Mouse (Mus musculus) inflammation-experienced regulatory T-cells (primary cell): ENCODE results near the gene Dclk2. TPM values are rescaled to one million over a fixed set of nuclear protein-coding genes. Genes with fewer than 3 reads are reported as not detected.

Experiments
- polyA plus RNA-seq, 2 experiments: library from polyadenylated mRNA; unstranded; fragments of 100-300 nt; shearing (Covaris generic); gene quantifications; one replicate each; pipeline ENCODE4 v1.2.1; 2017

Dclk2 gene
- 10 to 100 TPM in 1 of 2 experiments, 1 to 10 TPM in 1; 8.4 to 21.2 TPM for polyA plus RNA-seq

GRCm38 (mm10) chr3:86920343-86921083 lies at the start of gene Dclk2:
Dclk2 (minus strand) TSS chr3:86920852.

Other genes with a start within 250 kb of the Dclk2 start
- gene Cd1d1, start 78.6 kb upstream of the Dclk2 start, polyA plus RNA-seq, result 100 to 1,000 TPM in 1 of 2 experiments, 10 to 100 TPM in 1; 95.8 to 124 TPM